Mouse (Mus musculus) lung, adult 18-20 months (tissue): ENCODE measurements around the gene Tulp2.
A peak's percentile ranks its signal among the peaks of the same experiment; 100 is the strongest.
"Not testable (repeated sequence)": the region's sequence is repeated elsewhere in the genome, so short reads cannot be mapped to it uniquely, and the experiment has no call there.

Source experiments
- DNase-seq, 2 experiments: peaks; one replicate each; pipeline ENCODE4 v3.0.0; 2022; ENCODE audit warnings: mixed read lengths in 2 of 2

The Tulp2 gene

DNA sequence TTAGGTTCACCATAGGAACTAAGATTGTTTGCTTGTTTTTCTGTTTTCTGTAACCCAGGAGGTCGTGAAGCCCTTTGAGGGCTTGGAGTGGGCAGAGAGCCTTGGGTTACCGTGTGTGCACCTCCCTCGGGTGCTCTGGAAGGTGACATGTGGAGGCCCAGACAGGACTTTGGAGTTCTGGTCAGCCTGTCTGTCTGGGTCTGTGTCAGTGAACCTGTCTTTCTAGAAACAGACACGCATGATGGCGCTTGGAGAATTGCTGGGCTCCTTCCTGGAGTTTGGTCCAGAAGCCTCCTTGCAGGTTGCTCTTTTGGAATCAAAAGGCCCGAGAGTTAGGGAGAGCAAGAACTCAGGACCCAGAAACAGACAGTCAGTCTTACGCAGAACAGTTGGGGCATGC is 21.3 kb upstream of the Tulp2 start:
- no peak for DNase-seq

DNA sequence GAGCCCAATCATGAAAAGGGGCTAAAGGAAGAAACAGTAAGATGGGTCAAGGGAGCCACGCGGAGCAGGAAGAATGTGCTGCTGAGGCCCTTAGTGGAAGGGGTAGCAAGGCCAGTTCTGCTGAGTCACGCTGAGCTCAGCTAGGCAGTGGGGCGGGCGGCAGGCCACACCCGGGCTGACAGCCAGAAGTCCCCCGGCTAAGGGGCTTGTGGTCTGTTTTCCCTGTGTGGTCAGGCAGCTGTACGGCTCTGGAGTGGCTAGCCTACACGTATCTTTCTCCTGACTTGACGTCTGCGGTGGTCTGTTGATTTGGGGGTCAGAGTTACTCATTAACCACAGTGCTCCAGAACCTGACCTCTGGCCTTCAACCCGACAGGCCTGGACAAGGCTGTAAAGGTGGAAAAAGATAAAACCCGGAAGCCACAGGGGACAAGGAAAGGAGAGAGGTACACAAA is 20.8 kb upstream of the Tulp2 start:
- DNase-seq, result peak; percentile 82 to 85

DNA sequence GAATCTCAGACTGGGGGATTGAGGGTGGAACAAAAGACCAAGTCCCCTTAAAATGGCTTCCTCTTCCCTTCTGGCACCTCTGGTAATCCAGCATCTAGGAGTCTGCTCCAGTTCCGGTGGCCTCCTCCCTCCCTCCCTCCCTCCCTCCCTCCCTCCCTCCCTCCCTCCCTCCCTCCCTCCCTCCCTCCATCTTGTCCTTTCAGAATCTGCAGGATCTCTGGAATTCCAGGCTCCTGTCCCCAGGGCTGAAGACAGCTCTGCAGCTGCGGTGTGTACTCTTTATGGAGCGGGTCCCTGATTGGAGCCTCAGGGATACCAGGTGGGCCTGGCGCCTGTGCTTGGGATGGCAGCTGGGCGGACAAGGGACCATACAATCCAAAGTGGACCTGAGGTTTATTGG is 20.4 kb upstream of the Tulp2 start:
- DNase-seq, result no peak

DNA sequence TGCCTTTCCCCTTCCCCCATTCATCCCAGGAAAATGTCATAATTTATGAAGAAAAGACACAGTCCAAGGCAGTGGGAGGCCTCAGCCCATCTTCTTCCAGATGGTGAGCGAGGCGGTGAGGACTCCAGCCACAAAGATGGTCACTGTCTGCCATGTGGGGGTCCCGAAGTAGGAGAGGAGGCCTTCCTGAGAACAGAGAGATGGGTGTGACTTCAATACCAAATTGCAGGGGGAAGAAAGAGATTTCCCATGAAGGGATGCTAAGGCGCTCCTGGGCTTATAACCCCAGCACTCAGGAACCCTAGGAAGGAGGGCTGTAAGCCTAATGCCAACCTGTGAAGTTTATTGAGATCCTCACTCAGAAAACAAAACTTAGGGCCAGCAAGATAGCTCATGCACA is 19.9 kb upstream of the Tulp2 start:
- DNase-seq, result no peak

DNA sequence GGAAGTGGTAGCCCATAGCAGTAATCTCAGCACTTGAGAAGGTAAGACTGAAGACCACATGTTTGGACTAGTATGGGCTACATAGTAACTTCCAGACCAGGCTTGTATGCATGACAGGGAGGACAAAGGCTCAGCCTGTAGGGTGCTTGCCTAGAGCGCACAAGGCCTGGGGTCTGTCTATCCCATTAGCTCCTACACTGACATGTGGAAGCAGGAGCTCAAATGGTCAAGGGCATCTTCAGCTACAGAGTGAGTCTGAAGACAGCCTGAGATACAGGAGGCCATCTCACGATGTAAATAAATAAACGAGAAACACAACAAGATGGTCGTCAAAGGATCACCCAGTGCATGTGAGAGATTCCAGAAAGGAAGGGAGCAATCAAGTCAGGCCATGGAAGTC is 19.4 kb upstream of the Tulp2 start:
- DNase-seq, result no peak

DNA sequence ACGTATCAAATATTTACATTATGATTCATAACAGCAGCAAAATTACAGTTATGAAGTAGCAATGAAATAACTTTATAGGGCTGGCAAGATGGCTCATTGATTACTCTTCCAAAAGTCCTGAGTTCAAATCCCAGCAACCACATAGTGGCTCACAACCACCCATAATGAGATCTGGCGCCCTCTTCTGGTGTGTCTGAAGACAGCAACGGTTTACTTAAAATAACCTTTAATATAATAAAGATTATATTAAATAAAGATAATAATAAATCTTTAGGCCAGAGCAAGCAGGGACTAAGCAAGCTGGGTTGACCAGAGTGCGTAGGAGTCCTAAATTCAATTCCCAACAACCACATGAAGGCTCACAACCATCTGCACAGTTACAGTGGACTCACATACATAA is 18.8 kb upstream of the Tulp2 start:
- not testable (repeated sequence) for DNase-seq

DNA sequence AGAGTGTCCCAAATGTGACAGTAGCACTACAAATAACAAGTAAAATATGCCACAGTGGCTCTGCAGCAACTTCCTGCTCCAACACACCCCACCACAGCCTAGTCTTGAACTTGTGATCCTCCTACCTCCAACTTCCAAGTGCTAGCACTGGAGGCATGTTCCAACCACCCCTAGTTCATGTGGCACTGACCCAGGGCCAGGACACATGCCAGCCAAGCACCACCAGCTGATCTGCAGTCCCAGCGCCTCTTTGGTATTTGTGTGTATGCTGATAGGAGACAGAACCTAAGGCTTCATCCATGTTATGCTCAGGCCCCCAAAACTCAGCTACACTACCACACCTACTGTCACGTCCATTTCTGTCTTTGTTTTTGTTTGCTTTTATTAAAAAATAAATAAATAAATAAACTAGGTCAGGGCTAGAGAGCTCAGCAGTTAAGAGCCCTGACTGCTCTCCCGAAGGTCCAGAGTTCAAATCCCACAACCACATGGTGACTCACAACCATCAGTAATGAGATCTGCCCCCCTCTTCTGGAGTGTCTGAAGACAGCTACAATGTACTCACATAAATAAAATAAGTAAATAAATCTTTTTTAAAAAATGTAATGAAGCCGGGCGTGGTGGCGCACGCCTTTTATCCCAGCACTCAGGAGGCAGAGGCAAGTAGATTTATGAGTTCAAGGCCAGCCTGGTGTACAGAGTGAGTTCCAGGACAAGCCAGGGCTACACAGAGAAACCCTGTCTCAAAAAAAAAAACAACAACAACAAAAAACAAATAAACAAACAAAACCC is 17.5 kb upstream of the Tulp2 start:
- DNase-seq, result no peak

DNA sequence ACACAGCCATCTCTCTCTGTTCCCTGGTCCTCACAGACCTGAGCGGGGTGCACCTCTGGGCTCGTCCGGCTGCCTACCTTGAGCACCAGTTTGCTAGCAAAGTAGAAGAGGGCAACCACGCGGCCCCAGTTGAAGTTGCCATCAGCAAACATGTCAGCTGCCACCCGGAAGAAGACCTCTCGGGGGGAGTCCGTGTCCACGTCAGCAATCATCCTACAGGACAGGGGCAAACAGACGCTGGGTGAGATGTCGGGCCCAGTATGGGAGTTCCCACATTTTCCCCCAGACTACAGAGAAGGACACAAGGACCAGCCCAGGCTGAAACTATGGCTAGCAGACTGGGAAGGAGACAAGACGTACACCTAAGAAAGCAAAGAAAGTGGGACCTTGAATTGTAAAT is 16.6 kb upstream of the Tulp2 start:
- no peak for DNase-seq

DNA sequence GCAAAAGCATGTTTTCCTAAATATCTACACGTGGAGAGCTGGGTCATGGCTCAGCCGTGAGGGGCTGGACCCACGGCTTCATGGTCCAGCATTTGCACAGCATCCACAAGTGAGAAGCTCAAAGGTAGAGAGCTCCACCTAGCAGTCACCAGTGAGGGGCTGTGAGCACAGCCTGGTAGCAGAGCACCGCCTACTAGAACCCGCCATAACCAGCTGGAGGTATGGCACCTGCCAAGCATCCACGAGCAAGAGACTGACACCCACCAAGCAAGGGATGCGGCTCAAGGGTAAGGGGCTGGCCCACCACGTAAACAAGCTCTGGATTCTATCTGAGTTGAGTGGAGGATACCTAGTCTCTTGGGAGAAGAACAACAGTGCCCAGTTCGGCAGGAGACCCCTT is 16.1 kb upstream of the Tulp2 start:
- no peak for DNase-seq

DNA sequence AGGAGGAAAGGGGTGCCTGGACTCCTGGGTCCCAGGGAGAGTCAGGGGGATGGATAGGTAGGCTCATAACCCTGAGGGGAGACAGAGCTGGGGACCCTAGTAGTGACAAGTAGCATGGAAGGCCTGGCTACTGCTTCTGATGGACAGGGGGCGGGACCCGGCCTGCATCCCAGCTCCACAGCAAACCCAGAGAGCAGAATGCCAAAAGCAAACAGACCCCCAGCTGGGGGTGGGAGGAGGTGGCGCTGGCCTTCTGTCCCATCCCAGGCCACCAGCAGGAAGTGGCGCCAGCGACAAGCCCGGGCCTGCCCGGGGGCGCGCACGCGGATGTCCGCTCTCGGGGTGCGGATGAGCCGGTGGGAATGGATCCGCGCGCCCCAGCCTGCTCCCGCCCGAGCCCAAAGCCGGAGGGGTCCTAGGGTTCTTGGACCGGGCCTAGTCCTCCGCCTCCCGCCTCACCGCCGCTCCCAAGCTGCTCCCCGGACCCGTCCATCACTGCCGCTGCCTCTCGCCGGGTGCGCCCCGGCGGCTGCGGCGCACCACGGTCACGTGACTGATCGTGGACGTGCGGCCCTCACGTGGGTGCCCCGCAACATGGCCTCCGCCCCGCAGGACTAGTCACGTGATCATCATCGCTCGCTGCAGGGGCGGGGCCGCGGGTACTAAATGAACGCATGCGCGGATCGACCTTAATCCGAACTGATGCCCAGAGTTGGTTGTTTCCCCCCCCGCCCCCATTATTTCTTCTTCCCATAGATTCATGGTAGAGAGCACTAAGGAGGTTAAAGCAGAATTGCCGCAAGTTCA is 15.2 kb upstream of the Tulp2 start, which contains the start of gene Bax:
Gene Bax (minus strand): TSS at position 616 of the 807 bp plus-strand sequence.
- DNase-seq, result peak; percentile 94 to 96

DNA sequence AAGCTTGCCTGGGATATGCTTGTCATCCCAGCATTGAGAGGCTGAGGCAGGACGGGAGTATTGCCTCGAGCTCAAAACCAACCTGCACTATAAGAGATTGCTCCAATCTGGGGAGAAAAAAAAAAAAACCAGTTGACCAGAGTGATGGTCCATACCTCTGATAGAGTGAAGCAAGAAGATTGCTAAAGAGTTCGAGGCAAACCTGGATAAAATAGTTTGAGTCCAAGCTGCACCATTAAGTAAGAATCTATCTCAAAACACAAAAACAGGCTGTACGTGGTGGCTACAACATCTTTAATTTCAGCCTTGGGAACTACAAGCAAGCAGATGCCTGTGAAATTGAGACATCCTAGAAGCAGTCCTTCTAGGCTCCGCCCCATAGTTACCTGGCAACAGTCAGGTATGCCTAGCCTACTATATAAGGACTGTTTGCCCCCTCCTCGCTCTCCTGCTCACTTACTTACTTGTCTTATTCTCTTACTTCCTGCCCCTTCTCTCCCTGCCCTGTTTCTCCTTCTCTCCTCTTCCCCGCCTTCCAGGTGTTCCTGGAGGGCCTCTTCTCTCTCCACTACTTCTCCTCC is 14.5 kb upstream of the Tulp2 start:
- DNase-seq, result peak; percentile 72 to 86

DNA sequence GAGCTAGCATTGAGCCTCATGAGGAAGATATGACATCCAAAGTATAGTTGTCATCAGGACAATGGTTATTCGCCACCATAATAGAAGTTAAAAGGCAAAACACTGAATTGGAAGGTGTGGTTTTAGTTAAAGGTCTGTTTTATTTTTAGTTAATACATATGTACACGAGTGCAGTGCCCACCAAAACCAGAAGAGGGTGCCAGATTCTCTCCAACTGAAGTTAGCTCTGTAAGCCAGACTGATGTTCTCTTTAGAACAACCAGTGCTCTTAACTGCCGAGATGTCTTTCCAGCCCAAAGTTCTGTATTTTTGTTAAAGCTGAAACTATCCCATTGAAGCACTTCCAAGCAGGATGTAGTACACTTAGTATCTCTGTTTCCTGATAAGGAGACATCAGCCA is 10.8 kb upstream of the Tulp2 start:
- DNase-seq, result peak; percentile 61 to 73

DNA sequence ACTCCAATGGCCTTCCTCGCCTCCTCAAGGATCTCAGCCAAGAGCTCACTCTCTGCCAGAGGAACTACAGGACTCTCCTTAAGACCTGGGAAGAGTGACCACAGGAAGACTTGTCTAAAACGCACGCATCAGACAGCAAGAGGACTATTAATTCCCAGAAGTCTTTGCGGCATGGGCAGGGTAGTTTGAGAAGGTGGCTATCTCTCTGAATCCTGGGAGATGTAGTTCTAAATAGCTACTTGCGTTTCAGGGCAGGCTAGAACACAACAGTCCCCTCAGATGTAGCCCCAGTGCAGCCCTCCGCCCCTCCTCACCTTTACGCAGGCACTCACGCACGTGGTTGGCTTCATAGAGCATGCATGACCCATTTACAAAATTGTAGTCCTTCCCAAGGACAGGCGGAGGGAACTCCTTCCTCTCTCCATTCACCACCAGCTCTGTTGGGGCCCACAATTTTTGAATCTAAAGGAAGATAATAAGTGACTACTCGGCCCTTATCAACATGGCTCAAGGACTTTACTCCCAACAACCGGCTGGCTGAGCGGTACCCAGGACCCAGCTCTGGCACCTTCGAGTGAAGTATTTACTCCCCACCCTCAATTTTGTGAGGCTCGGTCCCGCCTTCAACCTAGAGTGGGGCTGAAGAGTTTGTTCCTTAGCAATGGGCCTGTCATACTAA is 6.2 kb upstream of the Tulp2 start:
- DNase-seq, result peak in 1 of 2 experiments; percentile 45

DNA sequence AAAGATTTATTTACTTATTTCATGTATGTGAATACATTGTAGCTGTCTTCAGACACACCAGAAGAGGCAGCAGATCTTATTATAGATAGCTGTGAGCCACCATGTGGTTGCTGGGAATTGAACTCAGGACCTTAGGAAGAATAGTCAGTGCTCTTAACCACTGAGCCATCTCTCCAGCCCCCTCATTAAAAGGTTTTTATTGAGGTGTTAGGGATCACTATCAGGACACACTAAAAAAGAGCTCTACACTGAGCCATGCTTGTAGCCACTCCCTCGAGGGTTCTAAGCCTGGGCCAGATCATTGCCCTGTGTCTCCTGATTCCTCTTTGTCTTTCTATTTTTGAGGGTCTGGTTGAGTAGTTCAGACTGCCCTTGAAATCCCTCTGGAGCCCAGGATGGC is 5.2 kb upstream of the Tulp2 start:
- no peak for DNase-seq

DNA sequence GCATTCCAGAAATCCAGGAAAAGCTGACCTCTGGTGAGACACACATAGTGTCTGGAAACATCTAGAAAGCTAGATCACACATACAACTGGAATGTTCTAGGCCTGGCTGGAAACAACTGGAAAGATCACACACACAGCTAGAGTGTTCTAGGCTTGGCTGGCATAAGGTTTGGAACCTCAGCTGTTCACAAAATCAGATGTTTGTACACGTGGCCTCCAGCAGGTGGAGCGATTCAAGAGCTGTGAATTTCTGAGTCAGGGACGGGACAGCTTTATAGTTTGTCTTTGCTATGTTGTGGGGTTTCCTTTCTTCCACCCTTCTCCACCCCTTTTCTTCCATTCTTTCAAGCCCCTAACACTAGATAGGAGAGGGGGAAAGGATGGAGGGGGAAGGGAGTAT is 4.7 kb upstream of the Tulp2 start:
- DNase-seq, result peak; percentile 55 to 74

DNA sequence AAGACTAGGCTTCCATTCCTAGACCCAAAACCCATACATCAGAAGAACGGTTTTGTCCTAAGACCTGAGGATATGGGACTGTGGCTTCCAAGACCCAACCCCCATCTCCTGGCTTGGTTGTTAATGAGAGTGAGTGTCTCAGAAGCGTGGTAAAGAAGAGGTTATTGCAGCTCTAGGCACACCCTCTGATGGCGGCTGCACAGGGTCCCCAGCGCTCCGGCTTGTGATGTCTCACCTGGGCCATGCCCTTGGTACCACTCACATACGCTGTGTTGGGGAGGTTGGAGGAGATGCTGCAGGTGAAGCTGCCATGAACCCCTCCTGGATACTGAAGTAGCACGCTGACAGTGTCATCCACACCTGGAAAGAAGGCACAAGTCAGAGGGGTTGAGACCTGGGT is 2.9 kb upstream of the Tulp2 start:
- no peak for DNase-seq

DNA sequence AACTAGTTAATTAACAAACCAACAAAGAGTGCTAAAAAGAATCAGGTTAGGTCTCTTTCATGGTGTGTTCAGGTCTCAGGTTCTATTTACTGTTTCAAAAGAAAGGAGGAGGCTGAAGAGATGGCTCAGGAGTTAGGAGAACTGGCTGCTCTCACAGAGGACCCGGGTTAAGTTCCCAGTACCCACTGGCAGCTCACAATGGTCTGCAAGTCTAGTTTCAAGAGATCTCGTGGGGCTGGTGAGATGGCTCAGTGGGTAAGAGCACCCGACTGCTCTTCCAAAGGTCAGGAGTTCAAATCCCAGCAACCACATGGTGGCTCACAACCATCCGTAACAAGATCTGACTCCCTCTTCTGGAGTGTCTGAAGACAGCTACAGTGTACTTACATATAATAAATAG is 1.4 kb upstream of the Tulp2 start:
- not testable (repeated sequence) for DNase-seq

DNA sequence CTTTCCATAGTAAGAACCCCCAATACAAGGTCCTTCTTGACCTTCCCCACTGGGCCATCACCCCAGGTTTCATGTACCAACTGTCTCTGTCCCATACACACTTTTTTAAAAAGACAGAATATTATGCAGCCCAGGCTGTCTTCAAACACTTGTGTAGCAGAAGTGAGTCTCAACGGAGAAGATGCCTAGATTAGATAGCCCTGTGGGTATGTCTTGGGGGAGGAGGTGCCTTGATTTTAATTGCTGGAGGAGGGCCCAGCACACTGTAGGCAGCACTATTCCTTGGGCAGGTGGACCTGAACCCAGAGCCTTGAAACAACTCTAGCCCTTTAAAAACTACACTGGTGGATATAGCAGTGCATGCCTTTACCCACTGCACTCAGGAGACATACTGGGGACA is 489 bp downstream of the Tulp2 start:
- no peak for DNase-seq

DNA sequence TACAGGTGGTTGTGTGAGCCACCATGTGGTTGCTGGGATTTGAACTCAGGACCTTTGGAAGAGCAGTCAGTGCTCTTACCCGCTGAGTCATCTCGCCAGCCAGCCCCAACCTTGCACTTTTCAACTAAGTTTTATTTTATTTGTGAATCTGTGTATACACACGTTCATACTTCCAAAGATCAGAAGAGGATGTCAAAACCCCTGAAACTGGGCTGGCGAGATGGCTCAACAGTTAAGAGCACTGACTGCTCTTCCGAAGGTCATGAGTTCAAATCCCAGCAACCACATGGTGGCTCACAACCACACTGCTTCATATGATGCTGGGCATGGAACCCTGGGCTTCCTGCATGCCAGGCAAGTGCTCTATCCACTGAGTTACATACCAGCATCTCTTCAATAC is 3.3 kb downstream of the Tulp2 start:
- DNase-seq, result not testable (repeated sequence)

DNA sequence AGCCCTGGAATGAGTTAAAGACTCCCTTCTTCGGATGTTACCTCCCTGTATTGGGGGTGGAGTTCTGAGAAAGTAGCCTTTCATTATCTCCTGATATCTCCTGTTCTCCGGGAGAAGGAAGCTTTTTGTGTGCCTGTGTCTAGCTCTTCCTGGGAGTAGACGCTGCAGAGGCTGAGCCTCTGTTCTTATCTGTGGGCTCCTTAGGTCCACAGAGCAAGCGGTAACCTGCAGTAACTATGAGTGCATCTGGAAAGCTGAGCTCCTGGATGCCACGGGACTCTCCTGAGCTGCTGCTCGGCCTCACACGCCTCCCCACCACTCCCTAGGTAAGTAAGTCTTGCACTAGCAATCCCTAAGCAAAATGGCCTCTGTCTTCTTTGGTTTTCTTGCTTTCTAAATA is 4.5 kb downstream of the Tulp2 start:
- DNase-seq, result no peak

DNA sequence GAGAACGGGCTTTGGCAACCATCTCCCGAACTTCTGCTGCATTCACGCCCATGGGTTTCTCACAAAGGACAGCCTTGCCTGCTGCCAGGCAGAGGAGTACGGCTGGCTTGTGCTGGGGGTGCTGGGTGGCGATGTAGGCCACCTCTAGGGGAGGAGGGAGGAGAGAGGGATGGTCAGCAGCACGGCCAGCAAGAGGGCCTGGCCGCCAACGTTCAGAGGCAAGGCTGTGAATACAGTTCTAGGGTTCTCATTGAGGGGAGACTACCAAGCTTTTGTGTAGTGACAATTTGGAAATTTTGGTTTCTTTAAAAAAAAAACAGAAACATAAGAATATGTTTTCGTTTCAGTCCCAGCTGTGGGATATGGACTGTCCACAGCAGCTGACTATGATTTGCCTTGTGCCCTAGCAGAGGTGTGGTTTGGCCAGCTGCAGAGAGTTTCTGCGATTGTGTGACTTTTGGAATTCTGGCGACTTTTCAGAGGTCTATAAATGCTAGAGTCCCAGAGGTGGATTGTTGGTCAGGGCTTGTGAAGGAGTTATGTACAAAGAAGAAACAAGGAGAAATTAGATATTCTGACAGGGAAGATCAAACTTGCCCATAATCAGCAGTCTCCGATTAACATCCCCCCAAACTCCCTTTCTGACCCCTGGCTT is 5.2 kb downstream of the Tulp2 start, which contains the start of gene Gm45808:
Gene Gm45808 (minus strand): TSS at position 51 of the 655 bp plus-strand sequence.
- no peak for DNase-seq

DNA sequence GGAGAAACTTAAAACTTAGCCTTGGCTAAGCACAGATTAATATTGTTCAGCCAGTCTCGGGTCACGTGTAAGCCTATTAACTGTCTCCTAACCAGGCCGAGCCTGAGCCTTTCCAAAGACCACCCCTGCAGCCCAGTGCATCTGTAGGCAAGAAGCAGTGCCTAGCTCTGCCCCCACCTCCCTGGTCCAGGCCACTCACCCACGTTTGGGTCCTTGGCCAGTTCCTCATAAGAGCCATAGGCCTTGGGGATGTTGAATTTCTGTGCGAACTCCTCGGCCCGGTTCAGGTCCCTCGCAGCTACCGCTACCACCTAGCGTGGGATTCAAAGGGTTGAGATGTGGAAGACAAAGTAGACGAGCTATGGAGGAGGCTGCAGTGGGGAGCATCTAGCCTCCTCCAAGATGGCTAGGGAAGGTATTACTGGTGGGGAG is 6.2 kb downstream of the Tulp2 start:
- DNase-seq, result no peak
